ENCODE assay signal across 10 mouse cellular contexts in genomic region chr1:131118530-131118929, GRCm38 (mm10). TPM values are rescaled to one million over a fixed set of nuclear protein-coding genes. Genes with fewer than 3 reads are reported as not detected.
DNase-seq lines count a peak whose midpoint lies in the region; ATAC-seq and TF ChIP-seq lines count a peak whose summit lies in the region.
"Had no signal": no experiment of that assay in that cellular context is flagged by ENCODE, and none has a peak within 500 bp of the region (broad histone marks: within the 10 kb centered on the region; RNA-seq: fewer than 3 reads in every experiment).

No protein-coding gene starts in this region.

- peaks cover 32% of the 10 kb centered on the region for H3K4me1 ChIP-seq in heart, embryonic 10.5 days
- peaks cover 73% of the 10 kb centered on the region for H3K4me1 ChIP-seq in G1E (ENCODE audit: insufficient read depth, low read depth, low read length)

- DNase-seq in heart, embryonic 10.5 days (ENCODE audit: low spot score), result no peak
- no peak for DNase-seq in heart, postnatal 25 days (ENCODE audit: low spot score)
- peak; percentile 39 to 41 for DNase-seq in left cerebral cortex, postnatal 36 days (ENCODE audit: low spot score in 2 of 2)
- no peak for DNase-seq in left cerebral cortex, postnatal 10 days (ENCODE audit: extremely low spot score in 1 of 2, low spot score in 2 of 2)
- no peak for DNase-seq in G1E (ENCODE audit: low spot score)
- peak; percentile 51 for DNase-seq in lung, postnatal 25 days (ENCODE audit: low spot score)
- DNase-seq in embryo, embryonic 11 days, result no peak

- H3K4me3 ChIP-seq in heart, embryonic 10.5 days, result no peak overlapping the region
- H3K4me3 ChIP-seq in G1E (ENCODE audit: low read depth, low read length), result peak overlapping the region; percentile 18; the same call in 1 of the 2 replicates
- H3K4me3 ChIP-seq: midbrain, embryonic 15.5 days had no signal

- no peaks in the 10 kb centered on the region for H3K36me3 ChIP-seq in heart, embryonic 10.5 days
- peaks cover 2% of the 10 kb centered on the region for H3K36me3 ChIP-seq in G1E (replicated peaks)
- H3K36me3 ChIP-seq: midbrain, embryonic 15.5 days had no signal

- H3K27ac ChIP-seq in heart, embryonic 10.5 days, result 0 out of 2 replicates have a peak overlapping the region, but pooled peaks have one; percentile 2
- H3K27ac ChIP-seq: midbrain, embryonic 15.5 days had no signal

- no peaks in the 10 kb centered on the region for H3K27me3 ChIP-seq in heart, embryonic 10.5 days (ENCODE audit: insufficient read depth, poor library complexity, severe bottlenecking)
- H3K27me3 ChIP-seq in G1E (ENCODE audit: insufficient read depth, low read length), result peaks cover 36% of the 10 kb centered on the region
- H3K27me3 ChIP-seq: midbrain, embryonic 15.5 days had no signal

- no peak for TF ChIP-seq CTCF in G1E (IDR thresholded peaks at IDR 0.05; ENCODE audit: low read depth, low read length)

- intact Hi-C loops in heart, postnatal 25 days (cut with DNase I), result loop anchor here (5.0 kb wide), 1 partner anchor 129 kb away; the partner anchor contains the start of gene Rassf5
- intact Hi-C loops in left cerebral cortex, postnatal 36 days (cut with DNase I), result loop anchor here (5.0 kb wide), 2 partner anchors 124 to 144 kb away; no protein-coding TSS in a partner anchor
- intact Hi-C loops in left cerebral cortex, postnatal 10 days (cut with DNase I), result loop anchor here (5.0 kb wide), 2 partner anchors 129 to 144 kb away; partner anchors contain the start of gene Rassf5

- ATAC-seq in G1E (ENCODE audit: extremely low read depth, insufficient number of reproducible peaks, low FRiP score, poor library complexity, severe bottlenecking), result peak; percentile 29
- ATAC-seq in inflammation-experienced regulatory T-cells, adult 6 months, result no peak
- ATAC-seq: hindbrain, embryonic 16.5 days; midbrain, embryonic 15.5 days had no signal

- 57% methylated on average over 10 of the region's 10 CpGs for WGBS in heart, embryonic 10.5 days

- H3K9me3 ChIP-seq in heart, embryonic 10.5 days, result no peaks in the 10 kb centered on the region
- H3K9me3 ChIP-seq in G1E (replicated peaks), result no peaks in the 10 kb centered on the region
- H3K9me3 ChIP-seq: midbrain, embryonic 15.5 days had no signal

RNA-seq across cellular contexts. Expression of gene Dyrk3, which starts 19.6 kb away (rescaled TPM):
- polyA plus RNA-seq in heart, embryonic 10.5 days (2016; fragmentation: Nextera tagmentation; extraction: Ambion mirVana), result 3.1 and 3.9 TPM in 2 replicates
- under 1 TPM; 0.25 to 0.29 TPM for total RNA-seq in heart, postnatal 25 days (2021)
- total RNA-seq in left cerebral cortex, postnatal 36 days (2021), result 10 to 100 TPM in 1 of 2 experiments, 1 to 10 TPM in 1; 8.1 to 14.0 TPM
- total RNA-seq in left cerebral cortex, postnatal 10 days (2021), result 10 to 100 TPM in 1 of 2 experiments, 1 to 10 TPM in 1; 9.9 to 11.3 TPM
- total RNA-seq in G1E (2014; fragmentation: Nextera tagmentation) (52.4 and 59.4 TPM in 2 replicates), G1E (2017) (16.9 and 18.1 TPM in 2 replicates)
- 21.1 and 21.9 TPM in 2 replicates for polyA plus RNA-seq in G1E (2012)
- polyA plus RNA-seq in inflammation-experienced regulatory T-cells, adult 6 months (2017; shearing (Covaris generic)), result under 1 TPM in 1 of 3 experiments, not detected in 2; 0.26 TPM

RNA-seq across cellular contexts. Expression of gene Mapkapk2, which starts 20.9 kb away (rescaled TPM):
- 59.2 and 60.3 TPM in 2 replicates for polyA plus RNA-seq in heart, embryonic 10.5 days (2016; fragmentation: Nextera tagmentation; extraction: Ambion mirVana)
- total RNA-seq in heart, postnatal 25 days (2021), result 100 to 1,000 TPM; 264 to 283 TPM
- 10 to 100 TPM; 26.3 to 30.7 TPM for total RNA-seq in left cerebral cortex, postnatal 36 days (2021)
- total RNA-seq in left cerebral cortex, postnatal 10 days (2021), result 10 to 100 TPM; 26.8 to 31.1 TPM
- total RNA-seq in G1E (2014; fragmentation: Nextera tagmentation) (93.4 and 112 TPM in 2 replicates), G1E (2017) (53.1 and 63.8 TPM in 2 replicates)
- 64.3 and 79.4 TPM in 2 replicates for polyA plus RNA-seq in G1E (2012)
- 10 to 100 TPM in 1 of 3 experiments, 1 to 10 TPM in 2; 9.0 to 11.8 (median 9.8) TPM for polyA plus RNA-seq in inflammation-experienced regulatory T-cells, adult 6 months (2017; shearing (Covaris generic))

RNA-seq across cellular contexts. Expression of gene Eif2d, which starts 34.5 kb away (rescaled TPM):
- polyA plus RNA-seq in heart, embryonic 10.5 days (2016; fragmentation: Nextera tagmentation; extraction: Ambion mirVana), result 54.8 and 62.9 TPM in 2 replicates
- 10 to 100 TPM; 36.5 to 36.6 TPM for total RNA-seq in heart, postnatal 25 days (2021)
- total RNA-seq in left cerebral cortex, postnatal 36 days (2021), result 10 to 100 TPM; 31.6 to 38.6 TPM
- total RNA-seq in left cerebral cortex, postnatal 10 days (2021), result 10 to 100 TPM; 37.9 to 39.6 TPM
- total RNA-seq in G1E (2014; fragmentation: Nextera tagmentation) (297 and 347 TPM in 2 replicates), G1E (2017) (79.5 and 89.2 TPM in 2 replicates)
- 58.0 and 70.5 TPM in 2 replicates for polyA plus RNA-seq in G1E (2012)
- 10 to 100 TPM; 53.4 to 71.7 (median 60.8) TPM for polyA plus RNA-seq in inflammation-experienced regulatory T-cells, adult 6 months (2017; shearing (Covaris generic))

Comparison
In these comparisons a context has a peak if more than half of its experiments do, and no peak if none do; other contexts are left out.
1. DNase-seq: peak in left cerebral cortex, postnatal 36 days (2 of 2) and lung, postnatal 25 days (single experiment); none in heart, embryonic 10.5 days (single experiment), heart, postnatal 25 days (single experiment), left cerebral cortex, postnatal 10 days (0 of 2), G1E (single experiment) and embryo, embryonic 11 days (single experiment).
2. RNA of gene Dyrk3, which starts 19.6 kb away (total RNA-seq): 16.9 to 59.4 TPM in G1E, 8.1 to 14.0 TPM in left cerebral cortex, postnatal 36 days and 9.9 to 11.3 TPM in left cerebral cortex, postnatal 10 days; 0.25 to 0.29 TPM in heart, postnatal 25 days; every median in the first group is over 4 times any median in the second.